Mouse (Mus musculus) heart, adult 2 months (tissue): ENCODE measurements around the gene Ppm1e.

Experiments used
- CTCF ChIP-seq: fragments of 200-600 bp; IDR thresholded peaks from 2 replicates; pipeline ENCODE4 v1.8.1; 2022; ENCODE audit warnings: antibody characterized with exemption, mild to moderate bottlenecking, moderate library complexity
- POLR2A ChIP-seq: fragments of 200-500 bp; IDR thresholded peaks from 2 replicates; pipeline ENCODE4 v1.6.1; 2011; ENCODE audit warnings: mild to moderate bottlenecking, low read depth, low read length, control low read depth; ENCODE audit not compliant: insufficient read depth

DNA sequence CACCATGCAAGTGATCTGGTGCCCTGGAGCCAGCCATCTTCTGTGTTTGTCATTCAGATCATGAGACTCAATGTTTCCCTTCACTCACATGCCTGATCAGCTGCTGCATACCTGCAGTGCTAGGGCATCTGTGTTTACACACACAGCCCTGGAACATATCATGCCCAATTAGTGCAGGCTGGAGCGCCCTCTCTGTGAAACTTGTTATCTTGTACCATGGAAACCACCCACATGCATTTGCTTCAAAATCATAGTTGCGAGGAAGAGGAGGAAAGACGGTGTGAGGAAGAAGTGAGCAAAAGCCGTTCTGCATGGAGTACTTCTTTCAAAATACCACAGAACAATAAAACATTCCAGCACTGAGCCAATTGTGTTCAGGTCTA is 118.0 kb downstream of the Ppm1e start:
- no peak for TF ChIP-seq CTCF
- no peak for TF ChIP-seq POLR2A
